Mouse (Mus musculus) right cerebral cortex, postnatal 25 days (tissue): ENCODE measurements around the gene Lhfp.

ENCODE experiments used
- DNase-seq: peaks from one replicate; pipeline ENCODE4 v3.0.0; 2022

The Lhfp gene

DNA sequence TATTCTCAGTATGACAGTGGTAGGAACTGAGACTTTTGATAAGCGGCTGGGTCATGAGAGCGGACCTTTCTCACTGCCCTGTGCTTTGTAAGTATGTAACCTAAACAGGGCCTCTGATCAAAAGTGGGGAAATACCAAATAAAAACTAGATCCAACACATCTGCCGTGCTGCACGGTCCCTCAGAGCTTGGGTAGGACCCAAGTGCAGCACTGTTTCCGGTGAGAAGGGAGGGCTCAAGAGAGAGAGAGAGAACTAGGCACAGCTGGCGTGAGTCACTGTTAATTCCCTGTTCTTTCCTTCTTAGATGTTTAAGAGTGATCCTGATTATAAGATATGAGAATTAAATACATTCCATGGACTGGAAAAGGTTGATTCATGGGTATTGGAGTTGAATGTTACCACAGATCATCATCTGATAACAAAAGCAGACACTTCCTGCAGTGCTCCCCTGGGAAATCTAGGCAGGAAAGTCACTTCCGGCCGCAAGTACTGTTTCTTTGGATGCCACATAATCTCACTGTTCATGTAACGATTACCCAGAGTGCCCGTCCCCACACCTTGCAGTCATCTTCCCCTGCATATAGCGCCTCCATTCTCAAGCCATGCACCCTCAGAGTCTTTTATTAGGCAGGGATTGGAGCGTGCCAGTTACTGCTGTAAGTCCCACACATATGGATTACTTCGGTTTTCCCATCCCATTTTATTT is 243.3 kb downstream of the Lhfp start:
- no peak for DNase-seq

- DNase-seq: no peak
Observed at GRCm38 (mm10) chr3:53288662-53289061, 247.3 kb downstream of the Lhfp start.

DNA sequence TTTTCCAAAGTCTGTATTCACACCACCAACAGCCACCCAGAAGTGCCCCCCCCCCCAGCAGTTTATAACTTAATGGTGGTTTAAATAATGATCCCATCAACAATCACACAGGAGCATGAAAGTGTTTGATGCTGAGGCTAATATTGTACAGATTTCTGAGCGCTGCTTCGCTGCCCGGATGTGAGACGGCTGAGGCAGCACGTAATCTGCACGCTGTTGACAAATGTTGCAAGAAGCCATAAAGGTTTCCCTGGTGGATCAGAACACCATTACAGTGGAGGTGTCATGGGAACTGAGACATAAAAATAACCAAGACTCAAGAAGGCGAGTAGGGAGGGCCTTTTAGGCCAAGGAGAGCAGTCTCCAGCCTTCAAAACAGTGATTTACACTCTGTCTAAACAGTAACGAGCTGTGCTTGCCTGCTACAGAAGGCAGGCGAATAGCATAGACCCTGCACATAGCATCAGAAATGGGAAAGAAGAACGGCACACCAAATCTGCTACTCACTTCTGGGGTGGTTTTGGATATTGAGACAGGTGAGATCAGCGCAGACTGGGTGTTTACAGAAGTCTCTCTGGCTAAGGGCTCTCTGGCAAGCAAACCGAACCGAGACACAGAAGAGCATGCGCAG is 248.4 kb downstream of the Lhfp start:
- no peak for DNase-seq

GRCm38 (mm10) chr3:53291185-53291584 is 249.9 kb downstream of the Lhfp start:
- DNase-seq: no peak

- DNase-seq: no peak
Observed at GRCm38 (mm10) chr3:53291945-53292344, 250.6 kb downstream of the Lhfp start.

DNA sequence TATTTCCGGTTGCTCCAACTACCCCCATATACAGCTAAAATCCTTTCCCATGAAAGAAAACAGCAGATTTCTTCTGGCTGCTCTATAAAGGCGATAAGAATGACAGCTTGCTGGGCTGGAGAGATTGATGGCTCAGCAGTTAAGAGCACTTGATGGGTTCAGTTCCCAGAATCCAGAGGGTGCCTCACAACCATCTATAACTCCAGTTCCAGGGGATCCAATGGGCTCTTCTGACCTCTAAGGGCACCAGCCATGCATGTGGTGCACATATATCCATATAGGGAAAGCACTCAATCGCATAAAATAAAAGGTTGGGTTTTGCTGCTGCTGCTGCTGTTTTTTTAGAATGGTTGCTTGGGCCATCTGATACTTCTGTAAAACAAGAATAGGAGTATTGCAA is 251.1 kb downstream of the Lhfp start:
- DNase-seq: no peak

- DNase-seq: no peak
Observed at GRCm38 (mm10) chr3:53292979-53293378, 251.7 kb downstream of the Lhfp start.

- DNase-seq: no peak
Observed at GRCm38 (mm10) chr3:53293901-53294433, 252.6 kb downstream of the Lhfp start.

GRCm38 (mm10) chr3:53294855-53295254 is 253.5 kb downstream of the Lhfp start:
- DNase-seq: no peak

- DNase-seq: no peak
Observed at GRCm38 (mm10) chr3:53301866-53302265, 260.5 kb downstream of the Lhfp start.

DNA sequence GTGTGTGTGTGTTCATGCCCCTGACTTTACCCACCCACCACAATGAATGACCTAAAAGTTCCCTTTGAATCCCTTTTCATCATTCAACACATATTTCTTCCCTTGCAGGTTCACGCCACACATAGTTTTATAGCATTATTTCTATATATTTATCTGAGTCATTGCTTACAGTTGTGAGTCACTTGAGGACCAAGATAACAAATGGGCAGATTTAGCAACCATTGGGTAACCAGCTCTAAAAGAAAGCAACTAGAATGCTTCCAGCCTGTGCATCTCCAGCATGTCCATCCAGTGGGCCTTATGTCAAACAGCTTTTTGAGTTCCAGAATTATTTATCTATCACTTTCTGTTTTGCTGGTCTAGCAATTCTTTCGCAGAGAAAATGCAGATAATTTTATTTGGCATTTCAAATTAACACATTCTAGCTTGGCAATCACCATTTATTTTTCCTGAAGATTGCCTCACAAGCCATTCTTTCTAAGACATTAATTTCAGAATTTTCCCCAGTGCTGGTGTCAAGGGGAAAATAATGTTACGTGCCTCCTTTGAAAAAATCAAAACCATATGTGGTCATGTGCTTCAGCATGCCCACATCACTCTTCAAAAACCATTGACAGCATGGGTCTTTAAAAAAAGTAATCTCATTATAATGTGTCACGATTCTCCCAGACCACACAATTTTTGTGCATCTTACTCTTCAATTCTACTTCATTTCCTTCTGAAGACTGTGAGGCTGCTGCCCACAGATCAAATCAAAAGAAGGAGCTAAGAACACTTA is 263.0 kb downstream of the Lhfp start:
- no peak for DNase-seq

- no peak for DNase-seq
Observed at GRCm38 (mm10) chr3:53305860-53306259, 264.5 kb downstream of the Lhfp start.

DNA sequence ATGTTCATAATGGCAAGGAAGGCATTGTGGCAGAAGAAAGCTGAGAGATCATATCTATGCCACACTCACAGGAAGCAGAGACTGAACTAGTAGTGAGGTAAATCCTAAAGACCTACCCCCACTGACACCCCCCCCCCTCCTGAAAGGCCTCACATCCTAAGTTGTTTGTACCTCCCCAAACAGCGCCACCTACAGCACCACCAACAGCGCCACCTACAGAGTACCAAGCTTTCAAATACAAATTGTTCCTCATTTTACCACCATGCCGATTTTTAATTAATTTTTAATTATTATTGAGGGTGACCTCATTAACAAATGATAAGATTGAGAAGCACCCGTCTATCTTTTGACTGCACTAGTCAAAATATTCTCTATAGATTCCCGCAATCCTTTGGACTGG is 267.3 kb downstream of the Lhfp start:
- DNase-seq: no peak

DNA sequence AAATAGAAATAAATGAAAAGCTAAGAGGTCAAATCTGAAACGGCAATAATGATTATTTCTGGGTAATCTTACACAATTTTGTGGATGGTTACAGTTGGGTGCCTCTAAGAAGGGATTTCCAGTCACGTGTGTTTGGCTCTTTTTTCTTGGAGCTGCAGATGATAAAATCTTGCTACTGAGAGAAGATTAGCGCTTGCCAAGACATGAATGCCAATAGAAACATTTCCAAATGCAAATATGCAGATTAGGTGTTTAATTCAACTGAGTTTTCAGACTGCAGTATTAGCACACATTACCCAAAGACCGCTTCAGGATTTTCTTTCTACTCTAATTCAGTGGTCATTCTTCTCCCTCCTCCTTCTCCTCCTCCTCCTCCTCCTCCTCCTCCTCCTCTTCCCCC is 268.8 kb downstream of the Lhfp start:
- no peak for DNase-seq

DNA sequence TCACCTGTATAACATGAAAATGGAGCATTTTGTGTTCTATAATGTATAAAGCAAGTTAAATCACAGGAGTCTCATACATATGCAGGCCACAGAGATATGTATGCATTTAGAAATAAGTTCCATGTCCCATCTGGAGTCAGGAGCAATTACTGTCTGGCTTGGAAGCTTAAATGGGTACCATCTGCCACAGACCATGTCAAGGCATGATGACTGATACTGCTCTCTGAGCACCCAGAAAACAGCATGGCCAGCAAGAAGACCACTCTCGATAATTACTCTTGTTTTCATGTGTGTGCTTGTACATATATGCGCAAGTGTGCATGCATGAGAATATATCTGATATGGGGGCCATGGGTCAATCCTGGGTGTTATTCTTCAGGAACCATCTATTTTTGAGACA is 269.3 kb downstream of the Lhfp start:
- no peak for DNase-seq
